Mouse (Mus musculus) MEL (cell line): ENCODE results near the gene Rbfox2. TPM values are rescaled to one million over a fixed set of nuclear protein-coding genes. Genes with fewer than 3 reads are reported as not detected.

Source experiments
- DNase-seq: peaks from one replicate; pipeline ENCODE4 v3.0.0; 2011; ENCODE audit warnings: low read depth, low spot score
- H3K27ac ChIP-seq: 2 replicates; pipeline ENCODE4 v1.5.1; 2012; ENCODE audit warnings: low read depth, mild to moderate bottlenecking, control low read depth, low read length, moderate library complexity; ENCODE audit not compliant: control insufficient read depth
- H3K27me3 ChIP-seq, 2 experiments: fragments of 150-350 bp in 1 of 2; sonication (generic) in 1 of 2; 2 replicates each; pipeline ENCODE4 v1.6.1; 2012; ENCODE audit warnings: low read length in 2 of 2, mild to moderate bottlenecking in 2 of 2, improper control_type of control experiment in 1 of 2, moderate library complexity in 1 of 2; ENCODE audit not compliant: insufficient read depth in 2 of 2, control insufficient read depth in 1 of 2
- H3K36me3 ChIP-seq, 2 experiments: 2 replicates each; pipeline ENCODE4 v1.6.1; 2012 to 2014; ENCODE audit warnings: low read length in 2 of 2, improper control_type of control experiment in 1 of 2, inconsistent platforms in 1 of 2, mild to moderate bottlenecking in 1 of 2; ENCODE audit not compliant: insufficient read depth in 2 of 2, control insufficient read depth in 1 of 2
- H3K4me1 ChIP-seq, 2 experiments: fragments of 150-350 bp in 1 of 2; sonication (generic) in 1 of 2; 2 replicates each; pipeline ENCODE4 v1.6.1; 2012; ENCODE audit warnings: low read length in 2 of 2, improper control_type of control experiment in 1 of 2, mild to moderate bottlenecking in 1 of 2; ENCODE audit not compliant: insufficient read depth in 2 of 2, control insufficient read depth in 1 of 2
- H3K4me3 ChIP-seq, 2 experiments: fragments of 150-350 bp in 1 of 2; sonication (generic) in 1 of 2; 2 replicates each; pipeline ENCODE4 v1.5.1; 2012; ENCODE audit warnings: low read depth in 2 of 2, low read length in 2 of 2, mild to moderate bottlenecking in 2 of 2, moderate library complexity in 2 of 2, control low read depth in 1 of 2, improper control_type of control experiment in 1 of 2; ENCODE audit not compliant: control insufficient read depth in 1 of 2, insufficient read depth in 1 of 2
- H3K79me2 ChIP-seq: 2 replicates; pipeline ENCODE4 v1.6.1; 2012; ENCODE audit warnings: mild to moderate bottlenecking, low read length, moderate library complexity; ENCODE audit not compliant: control insufficient read depth, poor library complexity, insufficient read depth
- H3K9ac ChIP-seq: 2 replicates; pipeline ENCODE4 v1.6.1; 2012; ENCODE audit warnings: low read depth, mild to moderate bottlenecking, control low read depth, low read length, moderate library complexity; ENCODE audit not compliant: control insufficient read depth, poor library complexity, severe bottlenecking
- H3K9me3 ChIP-seq: fragments of 150-350 bp; sonication (generic); replicated peaks from 2 replicates; pipeline ENCODE4 v1.6.1; 2012; ENCODE audit warnings: mild to moderate bottlenecking, low read length, improper control_type of control experiment, moderate library complexity; ENCODE audit not compliant: insufficient read depth
- BHLHE40 ChIP-seq: IDR thresholded peaks from 2 replicates; pipeline ENCODE4 v1.6.1; 2012; ENCODE audit warnings: low read depth, mild to moderate bottlenecking, inconsistent platforms, low read length, improper control_type of control experiment, borderline replicate concordance
- CHD1 ChIP-seq: IDR thresholded peaks from 2 replicates; pipeline ENCODE4 v1.6.1; 2012; ENCODE audit warnings: low read depth, mild to moderate bottlenecking, inconsistent platforms, low read length, improper control_type of control experiment
- CHD2 ChIP-seq: IDR thresholded peaks from 2 replicates; pipeline ENCODE4 v1.6.1; 2011; ENCODE audit warnings: low read length, improper control_type of control experiment
- E2F4 ChIP-seq: IDR thresholded peaks from 2 replicates; pipeline ENCODE4 v1.6.1; 2011; ENCODE audit warnings: low read depth, low read length, improper control_type of control experiment, borderline replicate concordance
- HCFC1 ChIP-seq: IDR thresholded peaks from 2 replicates; pipeline ENCODE4 v1.6.1; 2012; ENCODE audit warnings: low read depth, mild to moderate bottlenecking, inconsistent platforms, low read length, improper control_type of control experiment, moderate library complexity
- MAFK ChIP-seq: IDR thresholded peaks from 2 replicates; pipeline ENCODE4 v1.6.1; 2011; ENCODE audit warnings: low read depth, mild to moderate bottlenecking, low read length, improper control_type of control experiment, borderline replicate concordance
- MAX ChIP-seq: IDR thresholded peaks from 2 replicates; pipeline ENCODE4 v1.6.1; 2011; ENCODE audit warnings: low read length, improper control_type of control experiment
- MEF2A ChIP-seq: IDR thresholded peaks from 2 replicates; pipeline ENCODE4 v1.6.1; 2014; ENCODE audit warnings: low read depth, mild to moderate bottlenecking, inconsistent platforms, low read length, improper control_type of control experiment; ENCODE audit not compliant: poor library complexity, insufficient replicate concordance, severe bottlenecking; ENCODE audit errors: extremely low read depth
- MXI1 ChIP-seq: IDR thresholded peaks from 2 replicates; pipeline ENCODE4 v1.6.1; 2011; ENCODE audit warnings: mild to moderate bottlenecking, low read depth, low read length, improper control_type of control experiment
- MYC ChIP-seq: IDR thresholded peaks from 2 replicates; pipeline ENCODE4 v1.6.1; 2011; ENCODE audit warnings: low read depth, mild to moderate bottlenecking, low read length, improper control_type of control experiment, moderate library complexity
- NRF1 ChIP-seq: IDR thresholded peaks from 2 replicates; pipeline ENCODE4 v1.6.1; 2014; ENCODE audit warnings: low read depth, mild to moderate bottlenecking, inconsistent platforms, low read length, improper control_type of control experiment, moderate library complexity; ENCODE audit not compliant: poor library complexity, insufficient read depth, severe bottlenecking
- POLR2AphosphoS2 ChIP-seq: IDR thresholded peaks from 2 replicates; pipeline ENCODE4 v1.6.1; 2011; ENCODE audit warnings: low read length, improper control_type of control experiment
- RAD21 ChIP-seq: IDR thresholded peaks from 2 replicates; pipeline ENCODE4 v1.6.1; 2011; ENCODE audit warnings: mild to moderate bottlenecking, low read depth, low read length, improper control_type of control experiment
- SIN3A ChIP-seq: IDR thresholded peaks from 2 replicates; pipeline ENCODE4 v1.6.1; 2012; ENCODE audit warnings: low read length, improper control_type of control experiment, inconsistent platforms
- SMC3 ChIP-seq: IDR thresholded peaks from 2 replicates; pipeline ENCODE4 v1.6.1; 2011; ENCODE audit warnings: low read depth, low read length, improper control_type of control experiment
- TAL1 ChIP-seq: IDR thresholded peaks from 2 replicates; pipeline ENCODE4 v1.6.1; 2012; ENCODE audit warnings: mild to moderate bottlenecking, inconsistent platforms, low read length, moderate library complexity, mixed read lengths
- TCF12 ChIP-seq: IDR thresholded peaks from 2 replicates; pipeline ENCODE4 v1.6.1; 2014; ENCODE audit warnings: low read depth, mild to moderate bottlenecking, inconsistent platforms, low read length, improper control_type of control experiment, moderate library complexity
- USF1 ChIP-seq: IDR thresholded peaks from 2 replicates; pipeline ENCODE4 v1.6.1; 2014; ENCODE audit warnings: low read depth, mild to moderate bottlenecking, inconsistent platforms, low read length, improper control_type of control experiment, moderate library complexity
- USF2 ChIP-seq, 2 experiments: IDR thresholded peaks; 2 replicates each; pipeline ENCODE4 v1.6.1; 2011 to 2012; ENCODE audit warnings: improper control_type of control experiment in 2 of 2, low read length in 2 of 2, borderline replicate concordance in 1 of 2, inconsistent platforms in 1 of 2, low read depth in 1 of 2, mild to moderate bottlenecking in 1 of 2; ENCODE audit not compliant: insufficient read depth in 1 of 2
- ZC3H11A ChIP-seq: IDR thresholded peaks from 2 replicates; pipeline ENCODE4 v1.6.1; 2012; ENCODE audit warnings: low read depth, mild to moderate bottlenecking, inconsistent platforms, low read length, improper control_type of control experiment
- ZNF384 ChIP-seq: IDR thresholded peaks from 2 replicates; pipeline ENCODE4 v1.6.1; 2012; ENCODE audit warnings: low read depth, mild to moderate bottlenecking, inconsistent platforms, low read length, improper control_type of control experiment
- polyA plus RNA-seq, 2 experiments: library from polyadenylated mRNA; stranded (reverse) in 1 of 2; unstranded in 1 of 2; fragments of >175 nt in 1 of 2; fragments of >200 nt in 1 of 2; gene quantifications; 2 replicates each; pipeline versions ENCODE4 v1.2.1 to v1.2.4; 2012; ENCODE audit warnings: low replicate concordance in 2 of 2, low read depth in 1 of 2; ENCODE audit not compliant: insufficient read length in 2 of 2, insufficient read depth in 1 of 2, missing spikeins in 1 of 2
- total RNA-seq: library from RNA; depleted of rRNA; stranded (reverse); fragments of 300-350 nt; gene quantifications from 2 replicates; pipeline ENCODE4 v1.2.3, GENCODE M21; 2012

The Rbfox2 gene
- total and polyA plus RNA-seq, 3 experiments, result 3.4 to 6.0 TPM; not detected in 1

- Histone ChIP-seq H3K4me3 (no peak overlapping the region), H3K4me1 (no peaks in the 10 kb centered on the region), H3K79me2 (no peaks in the 10 kb centered on the region), H3K9me3 (no peaks in the 10 kb centered on the region), H3K9ac (no peak overlapping the region), H3K27ac (no peak overlapping the region), H3K36me3 (no peaks in the 10 kb centered on the region), H3K27me3 (no peaks in the 10 kb centered on the region)
- DNase-seq, result no peak
- TF ChIP-seq SIN3A (no peak), E2F4 (no peak), MEF2A (no peak), NRF1 (no peak), MAFK (no peak), BHLHE40 (no peak), MXI1 (no peak), HCFC1 (no peak), TAL1 (no peak), USF2 (IDR thresholded peaks at IDR 0.05; ENCODE audit: borderline replicate concordance in 1 of 2, insufficient read depth in 1 of 2, low read depth in 1 of 2, low read length in 2 of 2) (no peak), ZC3H11A (no peak), CHD2 (no peak)
Measured at GRCm38 (mm10) chr15:77076523-77076922, 230.3 kb downstream of the Rbfox2 start.

- Histone ChIP-seq H3K27me3 (no peaks in the 10 kb centered on the region; a peak in 1 of 4 replicates), H3K27ac (no peak overlapping the region)
Measured at GRCm38 (mm10) chr15:77072556-77073163, 234.1 kb downstream of the Rbfox2 start.

More at GRCm38 (mm10) chr15:77072556-77073163, 234.1 kb downstream of the Rbfox2 start:
- H3K79me2 ChIP-seq, result no peaks in the 10 kb centered on the region
- no peak overlapping the region for H3K4me3 ChIP-seq
- peaks cover 0 to 9% of the 10 kb centered on the region in 2 experiments; a peak in 2 of 4 replicates for H3K4me1 ChIP-seq
- H3K36me3 ChIP-seq, result no peaks in the 10 kb centered on the region; a peak in 1 of 4 replicates
- DNase-seq, result no peak
- TF ChIP-seq MYC (no peak), MXI1 (no peak), SIN3A (no peak), MAX (no peak), E2F4 (no peak), SMC3 (no peak), ZNF384 (no peak), TCF12 (no peak), POLR2AphosphoS2 (no peak), USF1 (no peak), CHD1 (no peak), RAD21 (no peak), ZC3H11A (no peak), MEF2A (no peak), MAFK (no peak)
- H3K9me3 ChIP-seq, result no peaks in the 10 kb centered on the region
- no peak overlapping the region for H3K9ac ChIP-seq
